Mouse (Mus musculus): Measurements from ENCODE around the gene Irf2bpl. TPM values are rescaled to one million over a fixed set of nuclear protein-coding genes. Genes with fewer than 3 reads are reported as not detected.
A peak's percentile ranks its signal among the peaks of the same experiment; 100 is the strongest.

Irf2bpl gene
- polyA plus RNA-seq, 1 experiment from 2014 or later = 18.4 TPM

GRCm38 (mm10) chr12:86905203-86905602 lies 20.6 kb upstream of the Irf2bpl start:
- 22% methylated on average over 4 of the region's 4 CpGs for WGBS
- H3K9ac ChIP-seq (ENCODE audit: low read length) = no peak overlapping the region
- no peaks in the 10 kb centered on the region for H3K9me3 ChIP-seq (ENCODE audit: control insufficient read depth, low read length)
- no peak overlapping the region for H3K4me2 ChIP-seq (ENCODE audit: low read length)
- ATAC-seq (replicated peaks; ENCODE audit: low FRiP score, low TSS enrichment, low read depth) (no peak), DNase-seq (ENCODE audit: low spot score) (no peak)
- peaks cover 16% of the 10 kb centered on the region for H3K4me1 ChIP-seq (replicated peaks; ENCODE audit: control insufficient read depth, insufficient read depth, low read length)
- H3K4me3 ChIP-seq (ENCODE audit: low read depth, low read length) = no peak overlapping the region
- H3K36me3 ChIP-seq (ENCODE audit: control insufficient read depth, insufficient read depth, low read length) = no peaks in the 10 kb centered on the region
- no peaks in the 10 kb centered on the region for H3K27me3 ChIP-seq (replicated peaks; ENCODE audit: control insufficient read depth, insufficient read depth, low read length)
- no peak overlapping the region for H3K27ac ChIP-seq (ENCODE audit: low read depth)

DNA sequence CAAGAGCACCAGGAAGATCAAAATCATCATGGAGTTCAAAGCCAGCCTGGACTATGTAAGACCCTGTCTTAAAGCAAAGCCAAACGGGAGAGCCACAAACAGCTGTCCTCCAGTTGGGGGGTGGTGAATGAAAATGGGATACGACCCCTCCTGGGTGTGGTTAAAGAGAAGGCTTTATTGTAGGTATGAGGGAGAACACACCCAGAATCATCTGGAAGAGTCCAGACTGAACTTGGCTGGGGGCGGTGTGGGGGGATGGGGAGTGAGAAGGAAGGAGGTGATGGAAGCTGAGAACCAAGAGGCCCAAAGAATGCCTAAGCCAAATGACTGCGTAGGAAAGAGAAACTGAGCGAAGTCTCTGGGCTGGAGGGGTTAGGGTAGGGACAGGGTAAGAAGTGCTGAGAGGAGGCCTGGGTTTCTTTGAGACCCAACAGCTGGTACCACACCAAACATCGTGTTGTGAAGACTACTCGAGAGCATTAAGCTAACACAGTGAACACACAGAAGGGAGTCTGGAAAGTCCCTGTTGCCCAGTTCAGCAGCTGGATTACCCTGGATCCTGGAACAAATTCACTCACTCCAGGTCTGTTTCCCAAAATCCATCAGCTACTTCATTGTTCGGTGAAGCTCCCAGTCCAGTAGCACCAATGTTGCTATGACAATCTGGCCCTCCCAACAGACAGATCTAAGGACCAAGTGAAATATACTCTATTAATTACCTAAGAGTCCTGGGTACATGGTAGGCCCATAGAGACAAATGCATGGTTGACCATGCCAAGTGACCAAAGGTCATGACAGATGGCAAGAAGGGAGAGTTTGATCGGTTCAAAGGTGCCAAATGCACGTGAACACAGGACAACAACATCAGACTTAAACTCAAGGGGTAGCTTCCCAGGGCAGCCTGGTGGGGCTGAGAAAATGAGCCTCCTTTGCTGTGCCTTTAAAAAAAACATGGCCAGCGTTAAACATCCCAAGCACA lies 19.5 kb upstream of the Irf2bpl start:
- ATAC-seq (replicated peaks; ENCODE audit: low FRiP score, low TSS enrichment, low read depth) (no peak), DNase-seq (ENCODE audit: low spot score) (no peak)
- H3K9ac ChIP-seq (ENCODE audit: low read length) = no peak overlapping the region
- H3K4me3 ChIP-seq (ENCODE audit: low read depth, low read length) = no peak overlapping the region
- no peaks in the 10 kb centered on the region for H3K27me3 ChIP-seq (replicated peaks; ENCODE audit: control insufficient read depth, insufficient read depth, low read length)
- H3K36me3 ChIP-seq (ENCODE audit: control insufficient read depth, insufficient read depth, low read length) = no peaks in the 10 kb centered on the region
- H3K4me1 ChIP-seq (replicated peaks; ENCODE audit: control insufficient read depth, insufficient read depth, low read length) = peaks cover 26% of the 10 kb centered on the region
- WGBS = 76% methylated on average over 11 of the region's 11 CpGs
- no peak overlapping the region for H3K4me2 ChIP-seq (ENCODE audit: low read length)
- H3K9me3 ChIP-seq (ENCODE audit: control insufficient read depth, low read length) = no peaks in the 10 kb centered on the region
- no peak overlapping the region for H3K27ac ChIP-seq (ENCODE audit: low read depth)

- Histone ChIP-seq H3K27me3 (replicated peaks; ENCODE audit: control insufficient read depth, insufficient read depth, low read length) (no peaks in the 10 kb centered on the region), H3K9me3 (ENCODE audit: control insufficient read depth, low read length) (no peaks in the 10 kb centered on the region), H3K27ac (ENCODE audit: low read depth) (peak overlapping the region; percentile 86), H3K4me2 (ENCODE audit: low read length) (peak overlapping the region; percentile 9), H3K4me3 (ENCODE audit: low read depth, low read length) (no peak overlapping the region), H3K4me1 (replicated peaks; ENCODE audit: control insufficient read depth, insufficient read depth, low read length) (peaks cover 59% of the 10 kb centered on the region), H3K9ac (ENCODE audit: low read length) (no peak overlapping the region), H3K36me3 (ENCODE audit: control insufficient read depth, insufficient read depth, low read length) (no peaks in the 10 kb centered on the region)
- WGBS = 30% methylated on average over 11 of the region's 11 CpGs
- DNase-seq (ENCODE audit: low spot score) = peak; percentile 66
- ATAC-seq (replicated peaks; ENCODE audit: low FRiP score, low TSS enrichment, low read depth) = no peak
Observed at GRCm38 (mm10) chr12:86899461-86900179, 15.0 kb upstream of the Irf2bpl start.

DNA sequence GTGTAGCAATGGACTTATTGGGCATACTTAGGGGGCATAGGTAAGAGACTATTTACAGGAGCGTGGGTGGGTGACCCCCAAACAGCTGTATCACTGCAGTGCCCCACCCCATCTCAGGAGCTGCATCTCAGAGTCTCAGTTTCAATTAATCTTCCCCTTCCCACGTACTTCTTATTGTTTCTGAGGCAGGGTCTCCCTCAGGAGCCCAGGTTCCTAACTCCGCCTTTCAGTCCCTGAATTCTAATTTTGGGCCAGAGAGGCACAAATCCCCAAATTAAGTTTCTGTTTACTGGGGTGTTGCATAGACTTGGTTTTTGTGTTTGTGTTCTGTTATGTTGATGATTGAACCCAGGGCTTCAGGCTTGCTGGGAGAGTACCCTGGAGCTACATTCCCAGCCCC lies 13.8 kb upstream of the Irf2bpl start:
- no peak overlapping the region for H3K9ac ChIP-seq (ENCODE audit: low read length)
- no peak for ATAC-seq (replicated peaks; ENCODE audit: low FRiP score, low TSS enrichment, low read depth)
- 69% methylated on average over 3 of the region's 3 CpGs for WGBS
- H3K27ac ChIP-seq (ENCODE audit: low read depth) = peak overlapping the region; percentile 86; the same call in 1 of the 2 replicates
- no peaks in the 10 kb centered on the region for H3K9me3 ChIP-seq (ENCODE audit: control insufficient read depth, low read length)
- H3K27me3 ChIP-seq (replicated peaks; ENCODE audit: control insufficient read depth, insufficient read depth, low read length) = no peaks in the 10 kb centered on the region
- no peak for DNase-seq (ENCODE audit: low spot score)
- H3K4me3 ChIP-seq (ENCODE audit: low read depth, low read length) = no peak overlapping the region
- no peak overlapping the region for H3K4me2 ChIP-seq (ENCODE audit: low read length)
- peaks cover 65% of the 10 kb centered on the region for H3K4me1 ChIP-seq (replicated peaks; ENCODE audit: control insufficient read depth, insufficient read depth, low read length)
- no peaks in the 10 kb centered on the region for H3K36me3 ChIP-seq (ENCODE audit: control insufficient read depth, insufficient read depth, low read length)

- Histone ChIP-seq H3K4me2 (ENCODE audit: low read length) (no peak overlapping the region), H3K9ac (ENCODE audit: low read length) (no peak overlapping the region), H3K36me3 (ENCODE audit: control insufficient read depth, insufficient read depth, low read length) (no peaks in the 10 kb centered on the region), H3K4me3 (ENCODE audit: low read depth, low read length) (no peak overlapping the region), H3K27me3 (replicated peaks; ENCODE audit: control insufficient read depth, insufficient read depth, low read length) (no peaks in the 10 kb centered on the region), H3K4me1 (replicated peaks; ENCODE audit: control insufficient read depth, insufficient read depth, low read length) (peaks cover 71% of the 10 kb centered on the region), H3K27ac (ENCODE audit: low read depth) (peak overlapping the region; percentile 98; the same call in 1 of the 2 replicates), H3K9me3 (ENCODE audit: control insufficient read depth, low read length) (no peaks in the 10 kb centered on the region)
- WGBS = 52% methylated on average over 7 of the region's 7 CpGs
- ATAC-seq (replicated peaks; ENCODE audit: low FRiP score, low TSS enrichment, low read depth) = no peak
- DNase-seq (ENCODE audit: low spot score) = no peak
Observed at GRCm38 (mm10) chr12:86897769-86898273, 13.2 kb upstream of the Irf2bpl start.

- no peak overlapping the region for H3K4me3 ChIP-seq (ENCODE audit: low read depth, low read length)
- H3K4me2 ChIP-seq (ENCODE audit: low read length) = 0 out of 2 replicates have a peak overlapping the region, but pooled peaks have one; percentile 9
- no peak for ATAC-seq (replicated peaks; ENCODE audit: low FRiP score, low TSS enrichment, low read depth)
- no peaks in the 10 kb centered on the region for H3K27me3 ChIP-seq (replicated peaks; ENCODE audit: control insufficient read depth, insufficient read depth, low read length)
- H3K36me3 ChIP-seq (ENCODE audit: control insufficient read depth, insufficient read depth, low read length) = no peaks in the 10 kb centered on the region
- H3K9me3 ChIP-seq (ENCODE audit: control insufficient read depth, low read length) = no peaks in the 10 kb centered on the region
- 46% methylated on average over 7 of the region's 7 CpGs for WGBS
- DNase-seq (ENCODE audit: low spot score) = no peak
- no peak overlapping the region for H3K9ac ChIP-seq (ENCODE audit: low read length)
- H3K4me1 ChIP-seq (replicated peaks; ENCODE audit: control insufficient read depth, insufficient read depth, low read length) = peaks cover 79% of the 10 kb centered on the region
- H3K27ac ChIP-seq (ENCODE audit: low read depth) = peak overlapping the region; percentile 98
Observed at GRCm38 (mm10) chr12:86896921-86897512, 12.4 kb upstream of the Irf2bpl start.

- no peak overlapping the region for H3K4me2 ChIP-seq (ENCODE audit: low read length)
- H3K27ac ChIP-seq (ENCODE audit: low read depth) = peak overlapping the region; percentile 98
- DNase-seq (ENCODE audit: low spot score) = no peak
- H3K9ac ChIP-seq (ENCODE audit: low read length) = no peak overlapping the region
- H3K4me1 ChIP-seq (replicated peaks; ENCODE audit: control insufficient read depth, insufficient read depth, low read length) = peaks cover 84% of the 10 kb centered on the region
- no peaks in the 10 kb centered on the region for H3K36me3 ChIP-seq (ENCODE audit: control insufficient read depth, insufficient read depth, low read length)
- no peaks in the 10 kb centered on the region for H3K27me3 ChIP-seq (replicated peaks; ENCODE audit: control insufficient read depth, insufficient read depth, low read length)
- no peak overlapping the region for H3K4me3 ChIP-seq (ENCODE audit: low read depth, low read length)
- no peak for ATAC-seq (replicated peaks; ENCODE audit: low FRiP score, low TSS enrichment, low read depth)
- 19% methylated on average over 7 of the region's 7 CpGs for WGBS
- H3K9me3 ChIP-seq (ENCODE audit: control insufficient read depth, low read length) = no peaks in the 10 kb centered on the region
Observed at GRCm38 (mm10) chr12:86896441-86896890, 11.9 kb upstream of the Irf2bpl start.

DNA sequence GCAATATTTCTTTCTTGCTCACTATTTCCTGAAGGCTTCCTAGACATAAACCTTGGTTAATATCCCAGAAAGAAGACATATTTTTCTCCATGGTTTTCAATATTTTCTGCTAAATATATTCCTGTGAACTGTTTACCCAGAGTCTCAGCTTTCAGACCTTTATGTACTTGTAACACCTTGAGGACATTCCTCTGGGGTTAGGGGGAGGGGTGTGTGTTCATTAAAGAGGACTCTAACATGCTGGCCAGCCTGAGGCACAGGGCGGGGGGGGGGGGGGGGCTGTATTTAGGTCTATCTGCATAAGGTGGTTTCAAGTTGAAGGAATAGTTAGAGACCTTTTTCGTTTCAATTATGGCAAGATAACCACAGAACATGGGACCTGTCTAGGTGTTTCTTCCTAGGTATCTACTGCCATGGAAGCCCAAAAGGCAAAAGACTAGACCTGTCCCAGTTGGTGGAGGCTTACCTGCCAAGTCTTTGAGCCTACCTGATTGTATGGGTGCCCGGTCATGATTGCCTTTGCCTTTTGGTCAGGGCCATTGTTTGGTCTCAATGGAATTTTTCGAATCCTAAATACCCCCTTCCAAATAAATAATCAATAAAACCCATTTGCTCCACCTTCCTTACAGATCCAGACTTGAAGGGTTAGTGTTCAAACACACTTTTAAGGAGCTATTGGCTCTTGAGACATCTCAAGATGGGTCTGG lies 11.3 kb upstream of the Irf2bpl start:
- DNase-seq (ENCODE audit: low spot score) = no peak
- no peak for ATAC-seq (replicated peaks; ENCODE audit: low FRiP score, low TSS enrichment, low read depth)
- H3K9ac ChIP-seq (ENCODE audit: low read length) = no peak overlapping the region
- peak overlapping the region; percentile 53 for H3K4me2 ChIP-seq (ENCODE audit: low read length)
- H3K27ac ChIP-seq (ENCODE audit: low read depth) = peak overlapping the region; percentile 98
- no peak overlapping the region for H3K4me3 ChIP-seq (ENCODE audit: low read depth, low read length)
- peaks cover 88% of the 10 kb centered on the region for H3K4me1 ChIP-seq (replicated peaks; ENCODE audit: control insufficient read depth, insufficient read depth, low read length)
- WGBS = 49% methylated on average over 4 of the region's 4 CpGs
- no peaks in the 10 kb centered on the region for H3K9me3 ChIP-seq (ENCODE audit: control insufficient read depth, low read length)
- H3K27me3 ChIP-seq (replicated peaks; ENCODE audit: control insufficient read depth, insufficient read depth, low read length) = no peaks in the 10 kb centered on the region
- no peaks in the 10 kb centered on the region for H3K36me3 ChIP-seq (ENCODE audit: control insufficient read depth, insufficient read depth, low read length)

All from intestine, embryonic 14.5 days (tissue).